Mouse (Mus musculus) lung, embryonic 15.5 days (tissue): ENCODE results near the gene Helz. TPM values are rescaled to one million over a fixed set of nuclear protein-coding genes. Genes with fewer than 3 reads are reported as not detected.

Source experiments
- ATAC-seq: fragments of 200-750 bp; cut with Nextera tagmentation; 2 replicates; pipeline ENCODE4 v1.8.0; 2017; ENCODE audit warnings: moderate number of reproducible peaks, borderline replicate concordance; ENCODE audit not compliant: low FRiP score, low TSS enrichment; ENCODE audit errors: extremely low read depth
- H3K27ac ChIP-seq: fragments of 300-500 bp; sonication (generic); 2 replicates; pipeline ENCODE4 v1.5.1; 2015; ENCODE audit warnings: moderate library complexity, mild to moderate bottlenecking, inconsistent platforms
- H3K27me3 ChIP-seq: fragments of 300-500 bp; sonication (generic); 2 replicates; pipeline ENCODE4 v1.6.1; 2015; ENCODE audit warnings: inconsistent platforms
- H3K36me3 ChIP-seq: fragments of 300-500 bp; sonication (generic); 2 replicates; pipeline ENCODE4 v1.6.1; 2015; ENCODE audit warnings: inconsistent platforms
- H3K4me1 ChIP-seq: fragments of 300-500 bp; sonication (generic); 2 replicates; pipeline ENCODE4 v1.6.1; 2015; ENCODE audit warnings: inconsistent platforms
- H3K4me2 ChIP-seq: fragments of 300-500 bp; sonication (generic); 2 replicates; pipeline ENCODE4 v1.6.1; 2015; ENCODE audit warnings: inconsistent platforms, mild to moderate bottlenecking, moderate library complexity
- H3K4me3 ChIP-seq: fragments of 300-500 bp; sonication (generic); 2 replicates; pipeline ENCODE4 v1.5.1; 2015; ENCODE audit warnings: mild to moderate bottlenecking, inconsistent platforms
- H3K9ac ChIP-seq: fragments of 300-500 bp; sonication (generic); 2 replicates; pipeline ENCODE4 v1.6.1; 2015; ENCODE audit warnings: inconsistent platforms
- H3K9me3 ChIP-seq: fragments of 300-500 bp; sonication (generic); 2 replicates; pipeline ENCODE4 v1.6.1; 2016; ENCODE audit warnings: inconsistent platforms
- WGBS: fragments of 180-500 bp; shearing (Covaris S2); methylation state at CpG from one replicate; pipeline ENCODE4 v1.1.7; 2015; 5-methylcytosine and 5-hydroxymethylcytosine counted together
- polyA plus RNA-seq: library from polyadenylated mRNA; unstranded; fragments of >200 nt; fragmentation: Nextera tagmentation; extraction: Ambion mirVana; gene quantifications from 2 replicates; pipeline ENCODE4 v1.2.1, GENCODE M21; 2015

Helz gene
- polyA plus RNA-seq, 1 experiment from 2014 or later: 20.2 TPM

DNA sequence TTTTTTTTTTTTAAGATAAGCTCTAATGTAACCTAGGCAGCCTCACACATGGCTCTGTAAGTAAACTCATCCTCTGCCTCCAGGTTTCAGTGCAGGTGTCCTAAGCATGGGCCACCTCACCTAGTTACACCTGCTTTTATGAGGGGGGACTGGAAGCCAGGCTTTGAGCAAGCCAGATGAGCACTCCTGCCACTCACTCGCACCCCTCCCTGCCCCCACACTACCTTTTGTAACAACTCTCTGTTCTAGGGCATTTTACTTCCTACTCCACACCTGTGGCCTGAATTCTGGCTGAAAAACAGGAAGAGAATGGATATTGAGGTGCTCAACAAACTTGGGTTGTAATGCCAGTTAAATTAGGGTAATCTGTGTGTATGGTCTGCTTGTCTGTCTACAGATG is 22.8 kb upstream of the Helz start:
- 62% methylated on average over 1 of the region's 1 CpGs for WGBS
- ATAC-seq: no peak
- H3K27me3 ChIP-seq: no peaks in the 10 kb centered on the region

GRCm38 (mm10) chr11:107527632-107528031 is 20.1 kb upstream of the Helz start:
- no peaks in the 10 kb centered on the region for H3K9me3 ChIP-seq
- no peak overlapping the region for H3K9ac ChIP-seq
- no peak overlapping the region for H3K27ac ChIP-seq
- H3K27me3 ChIP-seq: no peaks in the 10 kb centered on the region
- no peak overlapping the region for H3K4me2 ChIP-seq
- H3K4me1 ChIP-seq: peaks cover 6% of the 10 kb centered on the region; the same call in 1 of the 2 replicates
- H3K4me3 ChIP-seq: no peak overlapping the region
- H3K36me3 ChIP-seq: no peaks in the 10 kb centered on the region
- ATAC-seq: no peak
- WGBS: 60% methylated on average over 3 of the region's 3 CpGs

More for the DNA sequence above, 22.8 kb upstream of the Helz start:
- H3K4me1 ChIP-seq: peaks cover 6% of the 10 kb centered on the region; the same call in 1 of the 2 replicates
- no peaks in the 10 kb centered on the region for H3K36me3 ChIP-seq
- H3K9me3 ChIP-seq: no peaks in the 10 kb centered on the region
- no peak overlapping the region for H3K9ac ChIP-seq
- H3K27ac ChIP-seq: no peak overlapping the region
- H3K4me2 ChIP-seq: no peak overlapping the region
- no peak overlapping the region for H3K4me3 ChIP-seq

DNA sequence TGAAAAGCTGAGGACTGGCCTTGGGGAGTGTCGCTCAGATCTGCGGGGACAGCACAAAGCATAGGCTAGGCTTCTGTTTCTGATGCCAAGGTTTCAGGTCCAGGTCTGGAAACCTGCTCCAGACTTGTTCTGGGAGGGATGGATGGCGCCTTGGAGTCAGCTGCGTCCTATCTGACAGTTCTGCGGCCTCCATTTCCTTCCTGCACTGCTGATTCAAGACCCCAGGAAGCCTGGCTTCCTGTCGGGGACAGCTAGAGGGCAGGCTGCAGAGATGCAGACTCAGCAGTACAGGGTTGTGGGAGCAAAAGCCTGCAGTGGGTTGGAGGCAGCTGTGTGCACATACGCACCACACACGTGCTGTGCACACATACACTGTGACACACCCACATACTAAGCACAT is 18.4 kb upstream of the Helz start:
- Histone ChIP-seq H3K36me3 (no peaks in the 10 kb centered on the region), H3K27ac (0 out of 2 replicates have a peak overlapping the region, but pooled peaks have one; percentile 6), H3K4me3 (no peak overlapping the region), H3K4me2 (no peak overlapping the region), H3K27me3 (no peaks in the 10 kb centered on the region), H3K4me1 (peaks cover 6% of the 10 kb centered on the region; the same call in 1 of the 2 replicates), H3K9ac (no peak overlapping the region), H3K9me3 (no peaks in the 10 kb centered on the region)
- 47% methylated on average over 8 of the region's 8 CpGs for WGBS
- ATAC-seq: peak; percentile 64; the same call in 1 of the 2 replicates

GRCm38 (mm10) chr11:107531445-107531844 is 16.3 kb upstream of the Helz start:
- no peak overlapping the region for H3K9ac ChIP-seq
- no peaks in the 10 kb centered on the region for H3K9me3 ChIP-seq
- peaks cover 6% of the 10 kb centered on the region; the same call in 1 of the 2 replicates for H3K4me1 ChIP-seq
- ATAC-seq: no peak
- H3K4me3 ChIP-seq: no peak overlapping the region
- no peaks in the 10 kb centered on the region for H3K27me3 ChIP-seq
- no peak overlapping the region for H3K27ac ChIP-seq
- 73% methylated on average over 4 of the region's 4 CpGs for WGBS
- no peaks in the 10 kb centered on the region for H3K36me3 ChIP-seq
- H3K4me2 ChIP-seq: no peak overlapping the region

- WGBS: 31% methylated on average over 5 of the region's 5 CpGs
- ATAC-seq: no peak
- no peaks in the 10 kb centered on the region for H3K9me3 ChIP-seq
Measured at GRCm38 (mm10) chr11:107532271-107532670, 15.5 kb upstream of the Helz start.

DNA sequence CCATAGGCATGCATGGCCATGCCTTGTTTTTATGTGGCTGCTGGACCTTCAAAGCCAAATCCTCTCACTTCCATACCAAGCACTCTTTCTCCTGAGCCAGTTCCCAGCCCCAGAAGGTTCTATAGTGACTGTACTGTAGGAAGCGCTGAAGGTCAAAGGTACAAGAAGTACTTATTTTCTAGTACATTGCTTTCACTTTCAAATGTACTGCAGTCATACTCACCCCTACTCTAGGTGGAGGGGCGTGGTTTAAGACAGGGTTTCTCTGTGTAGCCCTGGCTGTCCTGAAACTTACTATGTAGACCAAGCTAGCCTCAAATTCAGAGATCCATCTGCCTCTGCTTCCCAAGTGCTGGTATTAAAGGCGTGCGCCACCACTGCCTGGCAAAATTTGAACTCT is 8.7 kb upstream of the Helz start:
- H3K27me3 ChIP-seq: no peaks in the 10 kb centered on the region
- H3K9ac ChIP-seq: no peak overlapping the region
- WGBS: 81% methylated on average over 4 of the region's 4 CpGs
- no peak overlapping the region for H3K4me2 ChIP-seq
- H3K4me3 ChIP-seq: no peak overlapping the region
- H3K36me3 ChIP-seq: no peaks in the 10 kb centered on the region
- H3K9me3 ChIP-seq: no peaks in the 10 kb centered on the region
- no peak for ATAC-seq
- H3K27ac ChIP-seq: no peak overlapping the region
- H3K4me1 ChIP-seq: no peaks in the 10 kb centered on the region

More at GRCm38 (mm10) chr11:107532271-107532670, 15.5 kb upstream of the Helz start:
- Histone ChIP-seq H3K4me2 (no peak overlapping the region), H3K9ac (no peak overlapping the region), H3K4me1 (peaks cover 6% of the 10 kb centered on the region; the same call in 1 of the 2 replicates), H3K27me3 (no peaks in the 10 kb centered on the region), H3K27ac (no peak overlapping the region), H3K4me3 (no peak overlapping the region), H3K36me3 (no peaks in the 10 kb centered on the region)

GRCm38 (mm10) chr11:107540339-107540738 is 7.4 kb upstream of the Helz start:
- no peak overlapping the region for H3K4me2 ChIP-seq
- H3K36me3 ChIP-seq: no peaks in the 10 kb centered on the region
- no peak for ATAC-seq
- no peaks in the 10 kb centered on the region for H3K4me1 ChIP-seq
- no peak overlapping the region for H3K4me3 ChIP-seq
- H3K27ac ChIP-seq: no peak overlapping the region
- H3K27me3 ChIP-seq: no peaks in the 10 kb centered on the region
- WGBS: 44% methylated on average over 1 of the region's 1 CpGs
- H3K9ac ChIP-seq: no peak overlapping the region
- H3K9me3 ChIP-seq: no peaks in the 10 kb centered on the region

- H3K4me3 ChIP-seq: peak overlapping the region; percentile 99; the same call in 1 of the 2 replicates
- peaks cover 19% of the 10 kb centered on the region for H3K4me1 ChIP-seq
- ATAC-seq: no peak
- WGBS: 25% methylated on average over 13 of the region's 13 CpGs
- no peaks in the 10 kb centered on the region for H3K9me3 ChIP-seq
- H3K27me3 ChIP-seq: no peaks in the 10 kb centered on the region
- H3K36me3 ChIP-seq: peaks cover 14% of the 10 kb centered on the region; the same call in 1 of the 2 replicates
- H3K9ac ChIP-seq: no peak overlapping the region
- no peak overlapping the region for H3K27ac ChIP-seq
- H3K4me2 ChIP-seq: peak overlapping the region; percentile 98
Measured at GRCm38 (mm10) chr11:107545747-107546476, 1.8 kb upstream of the Helz start.

GRCm38 (mm10) chr11:107546667-107547301 is 946 bp upstream of the Helz start:
- H3K27ac ChIP-seq: peak overlapping the region; percentile 83
- H3K4me2 ChIP-seq: peak overlapping the region; percentile 98
- H3K36me3 ChIP-seq: peaks cover 17% of the 10 kb centered on the region; the same call in 1 of the 2 replicates
- peak overlapping the region; percentile 99 for H3K4me3 ChIP-seq
- peaks cover 19% of the 10 kb centered on the region for H3K4me1 ChIP-seq
- ATAC-seq: peak; percentile 47
- H3K27me3 ChIP-seq: no peaks in the 10 kb centered on the region
- no peaks in the 10 kb centered on the region for H3K9me3 ChIP-seq
- H3K9ac ChIP-seq: peak overlapping the region; percentile 53
- 0% methylated on average over 37 of the region's 37 CpGs for WGBS

DNA sequence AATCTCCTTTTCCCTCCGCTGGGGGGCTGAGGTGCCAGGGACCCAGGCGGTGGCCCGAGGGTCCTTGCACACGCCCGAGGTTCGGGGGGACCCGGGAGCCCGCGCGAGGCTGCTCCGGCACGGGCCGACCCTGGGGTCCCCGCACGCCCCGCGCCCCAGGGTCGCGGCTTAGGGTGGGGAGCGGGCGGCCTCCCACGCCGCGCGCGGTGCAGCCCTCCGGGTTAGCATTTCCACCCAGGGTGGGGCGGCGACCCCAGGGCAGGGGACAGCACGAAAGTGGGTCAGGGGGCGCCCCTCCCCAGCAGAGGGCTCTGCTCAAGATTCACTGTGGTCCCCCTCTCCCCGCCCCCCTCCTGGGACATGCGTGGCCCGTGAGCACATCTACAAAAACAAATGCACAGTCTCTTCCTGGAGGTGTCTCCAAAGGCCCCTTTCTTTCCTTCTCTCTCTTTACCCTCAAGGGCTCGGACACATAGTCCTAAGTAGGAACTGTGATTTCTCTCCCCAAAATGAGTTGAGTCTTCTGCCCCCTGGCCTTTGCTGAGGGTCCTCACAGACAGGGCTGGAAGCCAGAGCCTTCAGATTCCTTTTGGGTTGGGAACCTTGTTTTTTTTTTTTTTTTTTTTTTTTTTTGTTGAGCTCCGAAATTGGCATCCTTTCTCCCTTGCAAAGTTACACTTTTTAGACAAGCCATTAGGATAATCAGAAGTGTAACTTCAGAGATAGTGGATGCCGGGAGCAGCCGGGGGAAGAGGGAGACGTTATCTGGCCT is 660 bp downstream of the Helz start:
- Histone ChIP-seq H3K9me3 (no peaks in the 10 kb centered on the region), H3K9ac (peak overlapping the region; percentile 93), H3K36me3 (peaks cover 26% of the 10 kb centered on the region; the same call in 1 of the 2 replicates), H3K4me3 (peak overlapping the region; percentile 99), H3K27me3 (no peaks in the 10 kb centered on the region), H3K4me1 (peaks cover 19% of the 10 kb centered on the region), H3K27ac (peak overlapping the region; percentile 83), H3K4me2 (peak overlapping the region; percentile 98)
- ATAC-seq: peak; percentile 47; the same call in 1 of the 2 replicates
- 4% methylated on average over 38 of the region's 39 CpGs for WGBS

GRCm38 (mm10) chr11:107559874-107560273 is 12.1 kb downstream of the Helz start:
- H3K4me3 ChIP-seq: no peak overlapping the region
- no peaks in the 10 kb centered on the region for H3K9me3 ChIP-seq
- H3K9ac ChIP-seq: no peak overlapping the region
- H3K27ac ChIP-seq: no peak overlapping the region
- peaks cover 39% of the 10 kb centered on the region for H3K36me3 ChIP-seq
- no peaks in the 10 kb centered on the region for H3K4me1 ChIP-seq
- ATAC-seq: no peak
- no peaks in the 10 kb centered on the region for H3K27me3 ChIP-seq
- no peak overlapping the region for H3K4me2 ChIP-seq
- 91% methylated on average over 5 of the region's 5 CpGs for WGBS
